Mouse (Mus musculus) lung, embryonic 15.5 days (tissue): ENCODE data around the gene Unk. TPM values are rescaled to one million over a fixed set of nuclear protein-coding genes. Genes with fewer than 3 reads are reported as not detected.

Experiments used
- ATAC-seq: fragments of 200-750 bp; cut with Nextera tagmentation; 2 replicates; pipeline ENCODE4 v1.8.0; 2017; ENCODE audit warnings: moderate number of reproducible peaks, borderline replicate concordance; ENCODE audit not compliant: low FRiP score, low TSS enrichment; ENCODE audit errors: extremely low read depth
- H3K27ac ChIP-seq: fragments of 300-500 bp; sonication (generic); 2 replicates; pipeline ENCODE4 v1.5.1; 2015; ENCODE audit warnings: moderate library complexity, mild to moderate bottlenecking, inconsistent platforms
- H3K27me3 ChIP-seq: fragments of 300-500 bp; sonication (generic); 2 replicates; pipeline ENCODE4 v1.6.1; 2015; ENCODE audit warnings: inconsistent platforms
- H3K36me3 ChIP-seq: fragments of 300-500 bp; sonication (generic); 2 replicates; pipeline ENCODE4 v1.6.1; 2015; ENCODE audit warnings: inconsistent platforms
- H3K4me1 ChIP-seq: fragments of 300-500 bp; sonication (generic); 2 replicates; pipeline ENCODE4 v1.6.1; 2015; ENCODE audit warnings: inconsistent platforms
- H3K4me2 ChIP-seq: fragments of 300-500 bp; sonication (generic); 2 replicates; pipeline ENCODE4 v1.6.1; 2015; ENCODE audit warnings: inconsistent platforms, mild to moderate bottlenecking, moderate library complexity
- H3K4me3 ChIP-seq: fragments of 300-500 bp; sonication (generic); 2 replicates; pipeline ENCODE4 v1.5.1; 2015; ENCODE audit warnings: mild to moderate bottlenecking, inconsistent platforms
- H3K9ac ChIP-seq: fragments of 300-500 bp; sonication (generic); 2 replicates; pipeline ENCODE4 v1.6.1; 2015; ENCODE audit warnings: inconsistent platforms
- H3K9me3 ChIP-seq: fragments of 300-500 bp; sonication (generic); 2 replicates; pipeline ENCODE4 v1.6.1; 2016; ENCODE audit warnings: inconsistent platforms
- WGBS: fragments of 180-500 bp; shearing (Covaris S2); methylation state at CpG from one replicate; pipeline ENCODE4 v1.1.7; 2015; 5-methylcytosine and 5-hydroxymethylcytosine counted together
- polyA plus RNA-seq: library from polyadenylated mRNA; unstranded; fragments of >200 nt; fragmentation: Nextera tagmentation; extraction: Ambion mirVana; gene quantifications from 2 replicates; pipeline ENCODE4 v1.2.1, GENCODE M21; 2015

The Unk gene
- polyA plus RNA-seq: 37.0 and 37.7 TPM in 2 replicates

DNA sequence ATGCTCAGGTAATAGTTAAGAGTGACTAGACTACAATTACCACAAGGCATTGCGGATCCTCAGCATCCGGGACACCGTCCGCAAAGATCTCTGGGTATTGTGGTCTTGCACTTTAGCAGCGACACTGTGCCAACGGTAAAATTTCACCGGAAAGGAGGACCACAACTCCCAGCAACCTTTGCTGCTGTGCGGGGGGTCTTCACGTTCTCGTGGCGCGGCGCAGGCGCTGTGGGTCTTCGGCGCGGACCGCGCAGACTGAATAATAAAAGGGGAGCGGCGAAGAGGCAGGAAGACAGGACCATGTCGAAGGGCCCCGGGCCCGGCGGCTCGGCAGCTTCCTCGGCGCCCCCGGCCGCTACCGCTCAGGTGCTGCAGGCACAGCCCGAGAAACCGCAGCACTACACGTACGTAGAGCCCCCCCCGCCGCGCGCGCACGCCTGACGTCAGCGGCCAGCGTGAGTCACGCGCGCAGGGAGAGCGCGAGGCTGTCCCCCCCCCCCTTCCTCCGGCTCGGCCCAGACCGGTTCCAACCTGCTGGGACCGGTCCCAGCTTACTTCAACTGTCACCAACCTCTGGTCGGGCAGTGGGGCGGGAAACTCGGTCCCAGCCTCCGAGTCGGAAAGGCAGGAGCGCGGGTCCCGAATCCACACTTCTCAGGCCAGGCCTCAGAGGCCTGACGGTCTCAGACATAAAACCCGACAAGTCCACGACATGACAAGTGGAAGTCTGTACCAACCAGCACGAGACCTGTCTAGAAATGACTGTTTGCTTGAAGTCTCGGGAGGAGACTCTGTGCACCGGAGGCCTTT is at the start of gene Unk:
TSS of gene Unk (plus strand) at position 235 of the 810 bp plus-strand sequence.
- H3K4me1 ChIP-seq: peaks cover 25% of the 10 kb centered on the region
- no peaks in the 10 kb centered on the region for H3K27me3 ChIP-seq
- peak within 1 kb of the TSS; percentile 78 for H3K4me2 ChIP-seq
- WGBS: under 1% methylated on average over 61 of the region's 67 CpGs
- H3K9me3 ChIP-seq: no peaks in the 10 kb centered on the region
- H3K27ac ChIP-seq: peak within 1 kb of the TSS; percentile 100
- H3K4me3 ChIP-seq: peak within 1 kb of the TSS; percentile 78
- peak; percentile 94 for ATAC-seq
- peaks cover 12% of the 10 kb centered on the region; the same call in 1 of the 2 replicates for H3K36me3 ChIP-seq
- H3K9ac ChIP-seq: peak within 1 kb of the TSS; percentile 92

- Histone ChIP-seq H3K9me3 (no peaks in the 10 kb centered on the region), H3K27ac (no peak overlapping the region), H3K27me3 (peaks cover 24% of the 10 kb centered on the region), H3K4me2 (no peak overlapping the region), H3K36me3 (no peaks in the 10 kb centered on the region), H3K4me1 (no peaks in the 10 kb centered on the region), H3K4me3 (no peak overlapping the region), H3K9ac (no peak overlapping the region)
- WGBS: 88% methylated on average over 15 of the region's 15 CpGs
- ATAC-seq: no peak
Measured at GRCm38 (mm10) chr11:115982472-115982871, 47.6 kb upstream of the Unk start.

DNA sequence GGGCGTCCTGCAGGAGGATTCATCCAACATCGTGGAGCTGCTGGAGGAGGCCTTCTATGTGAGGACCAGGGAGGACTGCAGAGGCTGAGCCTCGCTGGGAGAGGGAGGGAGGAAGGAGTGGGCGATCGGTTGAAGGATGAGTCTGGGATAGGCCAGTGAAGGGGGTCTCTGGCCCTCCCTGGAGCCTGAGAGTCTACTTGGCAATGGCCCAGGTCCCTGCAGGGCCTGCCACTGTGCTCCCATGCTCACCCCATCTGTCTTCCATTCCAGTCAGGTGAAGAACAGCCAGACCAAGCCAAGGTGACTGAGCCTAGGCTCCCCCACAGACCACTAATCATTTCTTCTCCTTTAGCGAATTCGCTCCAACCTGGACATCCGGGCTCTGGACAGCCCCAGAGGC is 46.8 kb upstream of the Unk start:
- Histone ChIP-seq H3K9me3 (no peaks in the 10 kb centered on the region), H3K4me2 (no peak overlapping the region), H3K4me1 (no peaks in the 10 kb centered on the region), H3K27ac (no peak overlapping the region), H3K9ac (no peak overlapping the region), H3K27me3 (peaks cover 16% of the 10 kb centered on the region), H3K4me3 (no peak overlapping the region), H3K36me3 (no peaks in the 10 kb centered on the region)
- 62% methylated on average over 8 of the region's 8 CpGs for WGBS
- 0 out of 2 replicates have a peak, but pooled peaks have one; percentile 15 for ATAC-seq

DNA sequence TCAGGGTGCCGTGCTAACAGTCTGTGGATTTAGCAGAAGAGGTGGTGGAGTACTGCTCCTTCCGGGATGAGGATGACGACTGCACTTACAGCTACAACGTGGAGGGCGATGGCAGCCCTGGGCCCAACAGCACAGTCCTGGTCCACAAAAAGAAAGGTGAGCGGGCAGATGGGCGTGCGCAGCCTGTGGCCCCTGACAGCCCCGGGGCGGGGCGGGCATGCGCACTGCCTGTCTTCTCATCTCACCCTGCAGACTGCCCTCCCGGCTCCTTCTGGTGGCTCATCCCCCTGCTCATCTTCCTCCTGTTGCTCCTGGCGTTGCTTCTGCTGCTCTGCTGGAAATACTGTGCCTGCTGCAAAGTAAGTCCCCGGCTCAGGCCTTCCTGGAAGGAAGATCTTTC is 40.4 kb upstream of the Unk start:
- ATAC-seq: no peak
- Histone ChIP-seq H3K27me3 (peaks cover 16% of the 10 kb centered on the region; the same call in 1 of the 2 replicates), H3K4me1 (no peaks in the 10 kb centered on the region), H3K4me2 (peak overlapping the region; percentile 16; the same call in 1 of the 2 replicates), H3K4me3 (no peak overlapping the region), H3K36me3 (no peaks in the 10 kb centered on the region), H3K27ac (no peak overlapping the region), H3K9me3 (no peaks in the 10 kb centered on the region), H3K9ac (no peak overlapping the region)
- 29% methylated on average over 15 of the region's 15 CpGs for WGBS

DNA sequence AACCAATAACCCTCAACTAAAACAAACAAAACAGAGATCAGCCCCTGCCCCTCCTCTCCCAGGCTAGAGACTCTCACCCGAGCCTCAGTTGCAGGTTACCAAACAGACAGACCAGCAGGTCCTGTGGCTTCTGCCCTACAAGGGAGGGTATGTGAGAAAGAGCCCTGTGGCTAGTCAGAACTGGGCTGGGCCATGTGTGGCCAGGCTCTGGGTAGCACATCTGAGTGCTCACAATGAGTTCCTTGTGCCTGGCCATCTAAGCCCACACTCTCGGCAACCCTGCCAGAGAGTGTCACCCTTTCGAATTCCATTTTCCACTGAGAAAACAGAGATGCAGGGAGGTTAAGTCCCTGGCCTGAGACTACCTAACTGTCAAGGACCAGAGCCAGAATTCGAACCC is 38.0 kb upstream of the Unk start:
- Histone ChIP-seq H3K9me3 (no peaks in the 10 kb centered on the region), H3K27me3 (peaks cover 13% of the 10 kb centered on the region; the same call in 1 of the 2 replicates), H3K4me3 (no peak overlapping the region), H3K9ac (no peak overlapping the region), H3K27ac (no peak overlapping the region), H3K36me3 (no peaks in the 10 kb centered on the region), H3K4me1 (no peaks in the 10 kb centered on the region), H3K4me2 (no peak overlapping the region)
- 55% methylated on average over 4 of the region's 4 CpGs for WGBS
- ATAC-seq: no peak

DNA sequence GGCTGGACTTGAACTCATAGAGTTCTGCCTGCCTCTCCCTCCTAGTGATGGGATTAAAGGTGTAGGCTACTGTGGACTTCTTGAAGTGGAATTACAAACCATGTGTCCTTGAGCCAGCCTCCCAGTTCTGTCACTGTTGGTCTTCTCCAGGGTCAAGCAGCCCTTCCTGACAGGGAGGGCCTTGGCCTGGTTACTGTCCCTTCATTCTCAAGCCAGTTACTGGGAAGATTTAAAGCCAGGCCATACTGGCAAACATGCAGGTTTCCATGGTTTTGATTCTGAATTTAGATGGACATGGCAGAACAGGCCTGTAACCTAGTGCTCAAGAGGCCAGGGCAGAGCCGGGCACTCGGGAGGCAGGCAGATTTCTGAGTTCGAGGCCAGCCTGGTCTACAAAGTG is 34.9 kb upstream of the Unk start:
- no peak overlapping the region for H3K4me3 ChIP-seq
- no peak overlapping the region for H3K4me2 ChIP-seq
- WGBS: 82% methylated on average over 3 of the region's 3 CpGs
- no peaks in the 10 kb centered on the region; the same call in 1 of the 2 replicates for H3K4me1 ChIP-seq
- H3K27ac ChIP-seq: no peak overlapping the region
- H3K36me3 ChIP-seq: no peaks in the 10 kb centered on the region
- no peaks in the 10 kb centered on the region for H3K9me3 ChIP-seq
- ATAC-seq: no peak
- no peak overlapping the region for H3K9ac ChIP-seq
- H3K27me3 ChIP-seq: peaks cover 7% of the 10 kb centered on the region

- H3K4me1 ChIP-seq: no peaks in the 10 kb centered on the region; the same call in 1 of the 2 replicates
- no peak overlapping the region for H3K9ac ChIP-seq
- no peaks in the 10 kb centered on the region for H3K9me3 ChIP-seq
- H3K27ac ChIP-seq: no peak overlapping the region
- H3K36me3 ChIP-seq: no peaks in the 10 kb centered on the region
- no peak overlapping the region for H3K4me3 ChIP-seq
- ATAC-seq: no peak
- WGBS: 69% methylated on average over 4 of the region's 4 CpGs
- H3K27me3 ChIP-seq: peaks cover 13% of the 10 kb centered on the region
- no peak overlapping the region for H3K4me2 ChIP-seq
Measured at GRCm38 (mm10) chr11:115997047-115997446, 33.1 kb upstream of the Unk start.

GRCm38 (mm10) chr11:115997662-115998061 is 32.5 kb upstream of the Unk start:
- no peak for ATAC-seq
- no peak overlapping the region for H3K4me3 ChIP-seq
- H3K4me1 ChIP-seq: no peaks in the 10 kb centered on the region; the same call in 1 of the 2 replicates
- no peaks in the 10 kb centered on the region for H3K9me3 ChIP-seq
- H3K4me2 ChIP-seq: no peak overlapping the region
- WGBS: 66% methylated on average over 5 of the region's 5 CpGs
- no peaks in the 10 kb centered on the region for H3K36me3 ChIP-seq
- no peak overlapping the region for H3K27ac ChIP-seq
- H3K9ac ChIP-seq: no peak overlapping the region
- H3K27me3 ChIP-seq: peaks cover 13% of the 10 kb centered on the region

- Histone ChIP-seq H3K9ac (no peak overlapping the region), H3K27me3 (peaks cover 13% of the 10 kb centered on the region), H3K27ac (no peak overlapping the region), H3K36me3 (no peaks in the 10 kb centered on the region), H3K9me3 (no peaks in the 10 kb centered on the region), H3K4me2 (no peak overlapping the region), H3K4me1 (no peaks in the 10 kb centered on the region; the same call in 1 of the 2 replicates), H3K4me3 (no peak overlapping the region)
- 43% methylated on average over 7 of the region's 7 CpGs for WGBS
- ATAC-seq: no peak
Measured at GRCm38 (mm10) chr11:115999027-115999426, 31.1 kb upstream of the Unk start.

DNA sequence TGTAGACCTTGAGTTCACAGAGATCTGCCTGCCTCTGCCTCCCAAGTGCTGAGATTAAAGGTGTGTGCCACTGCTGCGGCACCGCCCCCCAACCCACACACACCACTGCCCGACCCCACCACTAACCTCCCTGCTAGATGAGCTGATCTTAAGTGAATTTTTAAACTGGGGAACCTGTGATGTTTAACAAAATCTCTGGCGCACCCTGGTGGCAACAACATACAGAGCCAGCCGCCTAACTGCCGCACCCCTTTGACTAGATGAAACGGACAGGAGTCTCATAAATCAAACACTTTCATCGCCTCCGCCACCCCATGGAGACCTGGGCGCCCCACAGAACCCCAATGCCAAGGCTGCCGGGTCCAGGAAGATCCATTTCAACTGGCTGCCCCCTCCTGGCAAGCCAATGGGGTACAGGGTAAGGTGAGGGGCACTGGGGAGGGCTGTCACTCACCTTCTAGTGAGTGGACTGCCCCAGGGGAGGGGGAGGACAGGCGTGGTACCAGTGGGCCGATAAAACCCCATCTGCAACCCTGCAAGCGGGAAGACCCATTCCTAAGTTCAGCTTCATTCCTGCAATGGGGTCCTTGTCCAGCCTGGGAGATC is 30.5 kb upstream of the Unk start:
- no peak for ATAC-seq
- Histone ChIP-seq H3K9me3 (no peaks in the 10 kb centered on the region), H3K27me3 (peaks cover 13% of the 10 kb centered on the region), H3K9ac (no peak overlapping the region), H3K4me2 (no peak overlapping the region), H3K27ac (no peak overlapping the region), H3K4me1 (peaks cover 4% of the 10 kb centered on the region), H3K36me3 (no peaks in the 10 kb centered on the region), H3K4me3 (no peak overlapping the region)
- WGBS: 11% methylated on average over 14 of the region's 14 CpGs

DNA sequence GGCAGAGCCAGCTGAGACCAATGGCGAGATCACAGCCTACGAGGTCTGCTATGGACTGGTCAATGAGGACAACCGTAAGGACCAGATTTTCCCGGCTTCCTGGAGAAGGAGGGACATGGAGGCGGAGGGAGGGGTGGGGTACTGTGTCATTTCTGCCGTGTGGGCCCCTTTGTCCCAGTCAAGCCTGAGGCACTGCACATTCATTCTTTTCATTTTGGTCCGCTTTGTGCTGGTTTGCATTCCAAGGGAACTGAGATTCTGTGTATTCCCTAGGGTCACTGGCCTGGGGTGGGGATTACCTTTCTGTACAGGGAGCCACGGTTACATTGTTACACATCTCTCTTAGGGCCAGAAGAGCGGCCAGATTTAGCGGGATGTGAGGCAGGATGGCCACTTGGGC is 29.5 kb upstream of the Unk start:
- 49% methylated on average over 10 of the region's 10 CpGs for WGBS
- no peak overlapping the region for H3K27ac ChIP-seq
- peaks cover 13% of the 10 kb centered on the region for H3K27me3 ChIP-seq
- no peaks in the 10 kb centered on the region for H3K36me3 ChIP-seq
- peaks cover 11% of the 10 kb centered on the region for H3K4me1 ChIP-seq
- ATAC-seq: no peak
- no peaks in the 10 kb centered on the region for H3K9me3 ChIP-seq
- H3K4me2 ChIP-seq: no peak overlapping the region
- no peak overlapping the region for H3K9ac ChIP-seq
- no peak overlapping the region for H3K4me3 ChIP-seq

- Histone ChIP-seq H3K36me3 (0 out of 2 replicates have a peak, but pooled peaks cover 2% of the 10 kb centered on the region), H3K4me2 (no peak overlapping the region), H3K4me3 (no peak overlapping the region), H3K9me3 (no peaks in the 10 kb centered on the region), H3K4me1 (peaks cover 14% of the 10 kb centered on the region), H3K27me3 (peaks cover 13% of the 10 kb centered on the region), H3K9ac (no peak overlapping the region), H3K27ac (no peak overlapping the region)
- WGBS: 52% methylated on average over 6 of the region's 6 CpGs
- ATAC-seq: no peak
Measured at GRCm38 (mm10) chr11:116001725-116002124, 28.4 kb upstream of the Unk start.
